Mouse (Mus musculus): Measurements from ENCODE around the gene Insyn1. TPM values are rescaled to one million over a fixed set of nuclear protein-coding genes. Genes with fewer than 3 reads are reported as not detected.

Insyn1 gene
- polyA plus RNA-seq, 1 experiment, result 2.9 TPM

GRCm38 (mm10) chr9:58520816-58521581 lies 32.6 kb downstream of the Insyn1 start:
- no peak overlapping the region for H3K27ac ChIP-seq (ENCODE audit: insufficient read depth, low read depth, low read length)
- H3K4me3 ChIP-seq (ENCODE audit: insufficient read depth, low read depth, low read length), result no peak overlapping the region
- H3K36me3 ChIP-seq (ENCODE audit: control insufficient read depth, insufficient read depth, low read length), result no peaks in the 10 kb centered on the region
- DNase-seq, result peak; percentile 36
- 65% methylated on average over 5 of the region's 5 CpGs for whole genome bisulfite sequencing
- H3K27me3 ChIP-seq (replicated peaks; ENCODE audit: control insufficient read depth, insufficient read depth, low read length), result no peaks in the 10 kb centered on the region
- H3K4me1 ChIP-seq (ENCODE audit: control insufficient read depth, insufficient read depth, low read length), result no peaks in the 10 kb centered on the region
- no peak for TF ChIP-seq POLR2A (IDR thresholded peaks at IDR 0.05; ENCODE audit: low read depth, low read length)
- TF ChIP-seq CTCF (conservative IDR thresholded peaks at IDR 0.05; ENCODE audit: insufficient read depth, insufficient read length, low read depth, low read length), result no peak

- Histone ChIP-seq H3K4me3 (ENCODE audit: insufficient read depth, low read depth, low read length) (no peak overlapping the region), H3K36me3 (ENCODE audit: control insufficient read depth, insufficient read depth, low read length) (no peaks in the 10 kb centered on the region), H3K4me1 (ENCODE audit: control insufficient read depth, insufficient read depth, low read length) (no peaks in the 10 kb centered on the region), H3K27me3 (replicated peaks; ENCODE audit: control insufficient read depth, insufficient read depth, low read length) (no peaks in the 10 kb centered on the region), H3K27ac (ENCODE audit: insufficient read depth, low read depth, low read length) (no peak overlapping the region)
- 55% methylated on average over 4 of the region's 4 CpGs for whole genome bisulfite sequencing
- DNase-seq, result peak; percentile 13
- TF ChIP-seq CTCF (conservative IDR thresholded peaks at IDR 0.05; ENCODE audit: insufficient read depth, insufficient read length, low read depth, low read length), result no peak
- TF ChIP-seq POLR2A (IDR thresholded peaks at IDR 0.05; ENCODE audit: low read depth, low read length), result no peak
Measured at GRCm38 (mm10) chr9:58521883-58522423, 33.5 kb downstream of the Insyn1 start.

- TF ChIP-seq CTCF (conservative IDR thresholded peaks at IDR 0.05; ENCODE audit: insufficient read depth, insufficient read length, low read depth, low read length), result no peak
- H3K4me1 ChIP-seq (ENCODE audit: control insufficient read depth, insufficient read depth, low read length), result no peaks in the 10 kb centered on the region
- no peak overlapping the region for H3K27ac ChIP-seq (ENCODE audit: insufficient read depth, low read depth, low read length)
- no peaks in the 10 kb centered on the region for H3K27me3 ChIP-seq (replicated peaks; ENCODE audit: control insufficient read depth, insufficient read depth, low read length)
- DNase-seq, result no peak
- H3K4me3 ChIP-seq (ENCODE audit: insufficient read depth, low read depth, low read length), result no peak overlapping the region
- no peaks in the 10 kb centered on the region for H3K36me3 ChIP-seq (ENCODE audit: control insufficient read depth, insufficient read depth, low read length)
- WGBS, result 94% methylated on average over 4 of the region's 4 CpGs
Measured at GRCm38 (mm10) chr9:58525108-58525507, 36.7 kb downstream of the Insyn1 start.

- TF ChIP-seq CTCF (conservative IDR thresholded peaks at IDR 0.05; ENCODE audit: insufficient read depth, insufficient read length, low read depth, low read length) (no peak), POLR2A (IDR thresholded peaks at IDR 0.05; ENCODE audit: low read depth, low read length) (no peak)
- WGBS, result 70% methylated on average over 4 of the region's 4 CpGs
Measured at GRCm38 (mm10) chr9:58527841-58528240, 39.4 kb downstream of the Insyn1 start.

GRCm38 (mm10) chr9:58530407-58530806 lies 42.0 kb downstream of the Insyn1 start:
- Histone ChIP-seq H3K36me3 (ENCODE audit: control insufficient read depth, insufficient read depth, low read length) (no peaks in the 10 kb centered on the region), H3K4me3 (ENCODE audit: insufficient read depth, low read depth, low read length) (no peak overlapping the region), H3K27ac (ENCODE audit: insufficient read depth, low read depth, low read length) (no peak overlapping the region), H3K27me3 (replicated peaks; ENCODE audit: control insufficient read depth, insufficient read depth, low read length) (no peaks in the 10 kb centered on the region), H3K4me1 (ENCODE audit: control insufficient read depth, insufficient read depth, low read length) (no peaks in the 10 kb centered on the region)
- no peak for TF ChIP-seq CTCF (conservative IDR thresholded peaks at IDR 0.05; ENCODE audit: insufficient read depth, insufficient read length, low read depth, low read length)
- TF ChIP-seq POLR2A (IDR thresholded peaks at IDR 0.05; ENCODE audit: low read depth, low read length), result no peak
- no peak for DNase-seq
- 92% methylated on average over 13 of the region's 13 CpGs for WGBS

More at GRCm38 (mm10) chr9:58527841-58528240, 39.4 kb downstream of the Insyn1 start:
- no peak for DNase-seq
- H3K27me3 ChIP-seq (replicated peaks; ENCODE audit: control insufficient read depth, insufficient read depth, low read length), result no peaks in the 10 kb centered on the region
- no peak overlapping the region for H3K27ac ChIP-seq (ENCODE audit: insufficient read depth, low read depth, low read length)
- H3K4me3 ChIP-seq (ENCODE audit: insufficient read depth, low read depth, low read length), result no peak overlapping the region
- H3K36me3 ChIP-seq (ENCODE audit: control insufficient read depth, insufficient read depth, low read length), result no peaks in the 10 kb centered on the region
- H3K4me1 ChIP-seq (ENCODE audit: control insufficient read depth, insufficient read depth, low read length), result no peaks in the 10 kb centered on the region

DNA sequence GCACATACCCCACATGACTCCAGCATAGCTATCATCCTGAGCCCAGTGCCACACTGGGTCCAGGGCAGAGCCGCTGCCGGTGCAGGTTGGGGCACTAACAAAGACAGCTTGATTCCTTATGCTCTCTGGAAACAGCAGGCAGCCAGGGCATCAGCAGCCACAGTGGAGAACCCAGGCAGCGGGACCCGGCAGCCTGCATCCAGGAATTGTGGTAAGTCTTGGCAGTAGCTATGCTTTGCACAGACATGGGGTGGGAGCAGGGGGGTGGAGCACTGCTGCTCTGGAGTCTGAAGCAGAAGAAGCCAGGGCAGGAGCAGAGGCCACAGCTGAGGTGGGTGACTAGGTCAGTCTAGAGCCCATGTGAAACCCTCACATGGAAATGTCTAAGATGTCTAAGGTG lies 43.8 kb downstream of the Insyn1 start:
- Histone ChIP-seq H3K4me1 (ENCODE audit: control insufficient read depth, insufficient read depth, low read length) (no peaks in the 10 kb centered on the region), H3K27ac (ENCODE audit: insufficient read depth, low read depth, low read length) (no peak overlapping the region)
- 89% methylated on average over 4 of the region's 4 CpGs for WGBS

GRCm38 (mm10) chr9:58533322-58533721 lies 44.9 kb downstream of the Insyn1 start:
- Histone ChIP-seq H3K4me3 (ENCODE audit: insufficient read depth, low read depth, low read length) (no peak overlapping the region), H3K36me3 (ENCODE audit: control insufficient read depth, insufficient read depth, low read length) (no peaks in the 10 kb centered on the region), H3K4me1 (ENCODE audit: control insufficient read depth, insufficient read depth, low read length) (no peaks in the 10 kb centered on the region), H3K27ac (ENCODE audit: insufficient read depth, low read depth, low read length) (no peak overlapping the region), H3K27me3 (replicated peaks; ENCODE audit: control insufficient read depth, insufficient read depth, low read length) (no peaks in the 10 kb centered on the region)
- no peak for DNase-seq
- WGBS, result 93% methylated on average over 6 of the region's 6 CpGs
- TF ChIP-seq CTCF (conservative IDR thresholded peaks at IDR 0.05; ENCODE audit: insufficient read depth, insufficient read length, low read depth, low read length), result no peak

More for the DNA sequence above, 43.8 kb downstream of the Insyn1 start:
- no peak for DNase-seq
- TF ChIP-seq POLR2A (IDR thresholded peaks at IDR 0.05; ENCODE audit: low read depth, low read length) (no peak), CTCF (conservative IDR thresholded peaks at IDR 0.05; ENCODE audit: insufficient read depth, insufficient read length, low read depth, low read length) (no peak)
- no peak overlapping the region for H3K4me3 ChIP-seq (ENCODE audit: insufficient read depth, low read depth, low read length)
- no peaks in the 10 kb centered on the region for H3K36me3 ChIP-seq (ENCODE audit: control insufficient read depth, insufficient read depth, low read length)
- H3K27me3 ChIP-seq (replicated peaks; ENCODE audit: control insufficient read depth, insufficient read depth, low read length), result no peaks in the 10 kb centered on the region

Data from kidney, adult 2 months (tissue).